Mouse (Mus musculus): Measurements from ENCODE around the gene Rad21l. TPM values are rescaled to one million over a fixed set of nuclear protein-coding genes. Genes with fewer than 3 reads are reported as not detected.
A peak's percentile ranks its signal among the peaks of the same experiment; 100 is the strongest.
"Not testable (repeated sequence)": the region's sequence is repeated elsewhere in the genome, so short reads cannot be mapped to it uniquely, and the experiment has no call there.

The Rad21l gene
- polyA plus RNA-seq, 1 experiment from 2014 or later = not detected

DNA sequence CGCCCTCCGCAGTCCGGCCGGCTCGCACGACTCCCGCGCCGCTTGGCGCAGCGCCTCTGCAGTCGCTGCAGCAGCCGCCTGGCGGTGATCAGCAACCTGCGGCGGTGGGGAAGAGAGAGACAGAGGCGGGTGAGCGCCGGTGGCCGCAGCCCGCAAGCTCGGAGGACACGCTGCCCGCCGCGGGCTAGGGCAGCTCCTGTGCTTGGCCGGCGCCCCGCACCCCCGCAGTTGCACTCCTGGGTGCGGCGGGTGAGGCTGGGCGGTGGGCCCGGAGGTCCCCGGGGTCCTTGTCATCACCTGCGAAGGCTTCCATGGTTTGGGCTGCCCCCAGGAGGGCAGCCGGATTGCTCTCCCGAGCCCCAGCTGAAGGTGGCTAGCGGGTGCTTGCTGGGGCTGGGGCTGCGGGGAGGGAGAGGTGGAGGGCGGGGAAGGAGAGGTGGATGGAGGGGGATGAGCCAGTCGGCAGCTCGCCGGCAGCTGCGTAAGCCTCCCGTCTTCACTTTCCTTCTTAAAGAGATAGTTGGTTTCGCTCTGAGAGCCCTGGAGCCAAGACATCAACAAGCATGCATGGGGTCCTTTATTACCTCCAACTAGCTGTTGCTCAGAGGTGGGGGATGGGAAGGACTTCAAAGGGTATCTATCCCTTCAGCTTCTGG is 36.0 kb downstream of the Rad21l start, which contains the start of gene Snph:
Snph (minus strand) TSS at position 435 of the 656 bp plus-strand sequence.
- Histone ChIP-seq H3K4me2 (replicated peaks; ENCODE audit: low read depth, low read length) (peak within 1 kb of the TSS; percentile 98), H3K27ac (ENCODE audit: low read depth, low read length) (no peak within 1 kb of the TSS), H3K4me1 (ENCODE audit: control insufficient read depth, insufficient read depth, low read length) (no peaks in the 10 kb centered on the region; the same call in 1 of the 2 replicates), H3K36me3 (ENCODE audit: control insufficient read depth, insufficient read depth, low read length) (no peaks in the 10 kb centered on the region), H3K9me3 (ENCODE audit: control insufficient read depth, low read length) (no peaks in the 10 kb centered on the region), H3K4me3 (ENCODE audit: low read length) (peak within 1 kb of the TSS; percentile 62), H3K9ac (ENCODE audit: low read depth, low read length) (peak within 1 kb of the TSS; percentile 55), H3K27me3 (ENCODE audit: control insufficient read depth, insufficient read depth, low read length) (peaks cover 29% of the 10 kb centered on the region)
- peak; percentile 88 for ATAC-seq (ENCODE audit: low FRiP score, low TSS enrichment)
- under 1% methylated on average over 46 of the region's 47 CpGs for WGBS

DNA sequence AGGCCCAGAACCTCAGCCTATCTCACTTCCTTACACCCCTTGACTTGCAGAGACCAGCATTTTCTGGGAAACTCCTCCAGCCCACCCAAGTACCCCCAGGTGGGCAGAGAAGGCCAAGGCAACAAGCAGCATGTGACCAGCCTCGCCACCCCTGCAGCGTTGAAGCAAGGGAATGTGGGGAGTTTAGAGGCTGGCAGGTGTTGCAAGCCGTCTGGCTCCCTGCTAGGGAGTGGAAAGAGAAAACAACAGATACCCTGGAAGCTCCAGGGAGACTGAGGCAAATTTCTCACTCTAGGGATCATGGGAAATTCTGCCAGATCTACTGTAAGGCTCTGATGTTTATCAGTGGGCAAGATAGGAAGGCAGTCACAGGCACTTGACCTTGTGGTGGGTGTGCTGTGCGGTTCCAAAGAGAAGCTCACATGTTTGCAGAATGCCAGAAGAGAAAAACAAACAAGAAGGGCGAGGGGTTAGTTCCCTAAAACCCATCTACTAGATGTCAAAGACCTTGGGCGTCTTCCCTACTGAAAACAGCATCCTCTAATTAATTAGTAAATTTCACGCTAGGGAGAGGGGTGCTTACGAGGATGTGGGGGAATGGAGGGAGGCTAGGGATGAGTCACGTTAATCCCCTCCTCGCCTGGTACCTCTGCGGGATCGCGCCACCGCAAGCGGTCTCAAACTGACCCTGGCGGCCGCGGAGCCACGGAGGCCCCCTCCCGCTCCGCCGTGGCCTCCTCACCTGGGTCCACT is 36.8 kb downstream of the Rad21l start:
- peak overlapping the region; percentile 55 for H3K9ac ChIP-seq (ENCODE audit: low read depth, low read length)
- no peaks in the 10 kb centered on the region for H3K9me3 ChIP-seq (ENCODE audit: control insufficient read depth, low read length)
- peak overlapping the region; percentile 98 for H3K4me2 ChIP-seq (replicated peaks; ENCODE audit: low read depth, low read length)
- no peaks in the 10 kb centered on the region; the same call in 1 of the 2 replicates for H3K4me1 ChIP-seq (ENCODE audit: control insufficient read depth, insufficient read depth, low read length)
- no peak for ATAC-seq (ENCODE audit: low FRiP score, low TSS enrichment)
- H3K27ac ChIP-seq (ENCODE audit: low read depth, low read length) = no peak overlapping the region
- H3K36me3 ChIP-seq (ENCODE audit: control insufficient read depth, insufficient read depth, low read length) = no peaks in the 10 kb centered on the region
- H3K27me3 ChIP-seq (ENCODE audit: control insufficient read depth, insufficient read depth, low read length) = peaks cover 29% of the 10 kb centered on the region
- WGBS = 3% methylated on average over 22 of the region's 22 CpGs
- peak overlapping the region; percentile 62 for H3K4me3 ChIP-seq (ENCODE audit: low read length)

DNA sequence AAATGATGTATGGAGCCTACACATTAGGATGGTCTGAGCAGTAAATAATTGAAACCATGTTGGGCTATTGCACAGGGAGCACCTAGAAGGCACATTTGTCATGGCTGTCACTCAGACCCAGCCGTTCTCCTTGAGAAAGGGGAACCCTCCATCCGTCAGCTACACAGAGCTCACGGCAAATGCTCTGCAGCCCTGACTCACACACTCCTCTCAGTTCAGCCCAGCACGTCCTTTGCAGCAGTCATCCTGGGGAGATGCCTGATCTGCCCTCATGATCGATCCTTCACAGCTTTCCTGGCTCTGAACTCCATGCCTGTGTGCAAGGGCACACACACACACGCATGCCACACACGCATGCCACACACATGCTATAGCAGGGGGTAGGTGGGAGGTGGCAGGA is 39.0 kb downstream of the Rad21l start:
- Histone ChIP-seq H3K4me2 (replicated peaks; ENCODE audit: low read depth, low read length) (no peak overlapping the region), H3K4me3 (ENCODE audit: low read length) (no peak overlapping the region), H3K27ac (ENCODE audit: low read depth, low read length) (no peak overlapping the region), H3K36me3 (ENCODE audit: control insufficient read depth, insufficient read depth, low read length) (no peaks in the 10 kb centered on the region), H3K27me3 (ENCODE audit: control insufficient read depth, insufficient read depth, low read length) (peaks cover 29% of the 10 kb centered on the region), H3K9ac (ENCODE audit: low read depth, low read length) (no peak overlapping the region), H3K9me3 (ENCODE audit: control insufficient read depth, low read length) (no peaks in the 10 kb centered on the region), H3K4me1 (ENCODE audit: control insufficient read depth, insufficient read depth, low read length) (no peaks in the 10 kb centered on the region; the same call in 1 of the 2 replicates)
- no peak for ATAC-seq (ENCODE audit: low FRiP score, low TSS enrichment)
- WGBS = 78% methylated on average over 7 of the region's 7 CpGs

DNA sequence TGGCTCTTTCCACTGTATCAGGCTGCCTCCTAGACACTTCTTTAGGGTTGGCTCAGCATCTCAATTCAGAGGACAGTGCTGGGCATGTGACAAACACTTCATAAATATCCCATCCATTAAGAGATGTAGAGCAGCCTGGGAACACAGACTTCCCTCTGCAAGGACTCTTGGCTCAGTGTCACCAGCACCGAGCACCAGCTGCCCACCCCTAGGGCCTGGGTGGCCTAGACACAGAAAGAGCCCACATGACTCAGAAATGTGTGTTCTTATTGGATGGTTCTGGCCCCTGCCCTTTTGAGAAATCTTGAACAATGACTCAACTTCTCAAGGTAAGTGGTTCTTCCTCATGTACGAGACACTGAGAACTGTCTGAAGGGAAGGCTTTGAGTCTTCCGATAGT is 40.3 kb downstream of the Rad21l start:
- Histone ChIP-seq H3K4me2 (replicated peaks; ENCODE audit: low read depth, low read length) (no peak overlapping the region), H3K27ac (ENCODE audit: low read depth, low read length) (no peak overlapping the region), H3K4me3 (ENCODE audit: low read length) (no peak overlapping the region), H3K27me3 (ENCODE audit: control insufficient read depth, insufficient read depth, low read length) (peaks cover 23% of the 10 kb centered on the region), H3K36me3 (ENCODE audit: control insufficient read depth, insufficient read depth, low read length) (no peaks in the 10 kb centered on the region), H3K9ac (ENCODE audit: low read depth, low read length) (no peak overlapping the region), H3K4me1 (ENCODE audit: control insufficient read depth, insufficient read depth, low read length) (no peaks in the 10 kb centered on the region; the same call in 1 of the 2 replicates), H3K9me3 (ENCODE audit: control insufficient read depth, low read length) (no peaks in the 10 kb centered on the region)
- WGBS = 82% methylated on average over 3 of the region's 3 CpGs
- ATAC-seq (ENCODE audit: low FRiP score, low TSS enrichment) = no peak

DNA sequence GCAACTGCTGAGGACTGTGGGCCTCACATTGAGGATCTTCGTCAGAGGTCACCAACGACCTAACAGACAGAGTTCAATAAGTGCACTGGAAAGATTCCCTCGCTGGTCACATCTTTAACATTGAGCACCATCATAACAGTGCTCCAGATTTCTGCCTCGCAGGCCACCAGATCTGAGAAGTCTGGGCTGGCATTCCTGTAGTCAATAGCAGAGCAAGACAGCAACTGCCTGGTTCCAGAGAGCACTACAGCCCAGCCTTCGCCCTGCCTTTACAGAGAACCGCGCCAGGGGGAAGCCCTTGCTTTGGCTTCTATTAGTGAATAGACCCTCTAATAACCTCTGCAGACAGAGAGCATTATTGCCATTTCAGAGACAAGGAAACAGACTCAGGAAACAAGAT is 42.0 kb downstream of the Rad21l start:
- 89% methylated on average over 7 of the region's 7 CpGs for WGBS
- no peak overlapping the region for H3K27ac ChIP-seq (ENCODE audit: low read depth, low read length)
- ATAC-seq (ENCODE audit: low FRiP score, low TSS enrichment) = no peak

DNA sequence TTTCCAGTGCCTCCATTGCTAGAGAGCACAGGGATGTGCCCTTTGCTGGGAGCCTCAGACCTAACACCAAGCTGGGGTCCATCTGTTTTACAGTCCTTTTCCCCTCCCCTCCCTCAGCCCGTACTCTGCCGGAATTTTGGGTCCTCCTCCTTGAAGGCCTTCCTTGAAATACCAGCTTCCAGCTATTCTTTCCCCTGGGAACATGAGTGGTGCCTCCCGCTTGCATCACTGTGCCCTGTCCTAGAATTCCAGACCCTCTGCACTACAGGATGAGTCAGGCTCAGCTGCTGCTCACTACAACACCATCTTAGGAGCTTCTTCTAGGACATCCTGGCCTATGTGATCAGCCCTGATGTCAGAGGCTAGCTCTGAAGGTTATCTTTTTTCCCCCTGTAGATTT is 44.6 kb downstream of the Rad21l start:
- no peak overlapping the region for H3K9ac ChIP-seq (ENCODE audit: low read depth, low read length)
- H3K4me3 ChIP-seq (ENCODE audit: low read length) = no peak overlapping the region
- no peak for ATAC-seq (ENCODE audit: low FRiP score, low TSS enrichment)
- WGBS = 41% methylated on average over 3 of the region's 3 CpGs
- H3K4me1 ChIP-seq (ENCODE audit: control insufficient read depth, insufficient read depth, low read length) = no peaks in the 10 kb centered on the region
- H3K27ac ChIP-seq (ENCODE audit: low read depth, low read length) = no peak overlapping the region
- H3K27me3 ChIP-seq (ENCODE audit: control insufficient read depth, insufficient read depth, low read length) = no peaks in the 10 kb centered on the region
- H3K4me2 ChIP-seq (replicated peaks; ENCODE audit: low read depth, low read length) = no peak overlapping the region
- H3K9me3 ChIP-seq (ENCODE audit: control insufficient read depth, low read length) = no peaks in the 10 kb centered on the region
- no peaks in the 10 kb centered on the region for H3K36me3 ChIP-seq (ENCODE audit: control insufficient read depth, insufficient read depth, low read length)

More for the DNA sequence above, 42.0 kb downstream of the Rad21l start:
- H3K4me1 ChIP-seq (ENCODE audit: control insufficient read depth, insufficient read depth, low read length) = no peaks in the 10 kb centered on the region
- H3K27me3 ChIP-seq (ENCODE audit: control insufficient read depth, insufficient read depth, low read length) = peaks cover 7% of the 10 kb centered on the region; the same call in 1 of the 2 replicates
- no peak overlapping the region for H3K4me3 ChIP-seq (ENCODE audit: low read length)
- no peak overlapping the region for H3K4me2 ChIP-seq (replicated peaks; ENCODE audit: low read depth, low read length)
- H3K9me3 ChIP-seq (ENCODE audit: control insufficient read depth, low read length) = no peaks in the 10 kb centered on the region
- H3K36me3 ChIP-seq (ENCODE audit: control insufficient read depth, insufficient read depth, low read length) = no peaks in the 10 kb centered on the region
- no peak overlapping the region for H3K9ac ChIP-seq (ENCODE audit: low read depth, low read length)

DNA sequence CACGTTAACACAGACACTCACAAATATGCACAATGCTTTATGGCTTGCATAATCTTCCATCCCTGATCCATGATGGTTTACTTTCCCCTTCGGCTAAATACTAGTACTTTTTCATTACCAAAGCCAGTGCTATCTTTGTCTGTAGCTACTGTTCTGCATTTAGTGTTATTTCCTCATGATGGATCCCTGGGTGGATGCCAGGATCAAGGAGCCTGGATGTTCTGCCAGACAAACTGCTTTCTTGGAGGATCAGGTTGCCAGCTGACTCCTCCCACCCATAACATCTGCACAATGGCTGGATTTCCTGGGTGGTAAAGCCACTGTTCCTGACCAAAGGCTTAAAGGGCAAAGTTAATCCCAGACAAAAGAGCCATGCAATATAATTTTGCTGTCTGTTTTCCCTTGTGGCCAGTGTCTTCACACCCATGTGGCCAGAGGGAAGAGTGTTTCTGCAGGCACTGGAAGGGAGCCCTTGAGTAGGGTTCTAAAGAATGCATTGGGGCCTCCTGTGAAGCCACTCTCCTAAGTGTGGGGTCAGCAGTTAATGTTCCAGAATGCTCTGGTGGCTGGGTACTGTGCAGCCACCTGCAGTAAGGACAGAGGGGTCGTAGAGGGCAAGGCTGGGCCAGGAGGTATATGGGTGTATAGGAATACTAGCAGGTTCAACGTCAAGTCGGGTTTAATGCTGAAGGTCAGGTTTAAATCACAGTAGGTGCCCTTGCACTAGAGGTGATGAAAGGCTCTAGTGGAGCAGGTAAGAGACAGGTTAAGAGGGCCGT is 51.6 kb downstream of the Rad21l start:
- no peaks in the 10 kb centered on the region for H3K27me3 ChIP-seq (ENCODE audit: control insufficient read depth, insufficient read depth, low read length)
- no peaks in the 10 kb centered on the region for H3K36me3 ChIP-seq (ENCODE audit: control insufficient read depth, insufficient read depth, low read length)
- H3K9ac ChIP-seq (ENCODE audit: low read depth, low read length) = no peak overlapping the region
- H3K9me3 ChIP-seq (ENCODE audit: control insufficient read depth, low read length) = no peaks in the 10 kb centered on the region
- H3K4me2 ChIP-seq (replicated peaks; ENCODE audit: low read depth, low read length) = no peak overlapping the region
- H3K4me1 ChIP-seq (ENCODE audit: control insufficient read depth, insufficient read depth, low read length) = no peaks in the 10 kb centered on the region
- H3K4me3 ChIP-seq (ENCODE audit: low read length) = no peak overlapping the region
- peak; percentile 73; the same call in 1 of the 2 replicates for ATAC-seq (ENCODE audit: low FRiP score, low TSS enrichment)
- WGBS = 52% methylated on average over 6 of the region's 6 CpGs
- no peak overlapping the region for H3K27ac ChIP-seq (ENCODE audit: low read depth, low read length)

DNA sequence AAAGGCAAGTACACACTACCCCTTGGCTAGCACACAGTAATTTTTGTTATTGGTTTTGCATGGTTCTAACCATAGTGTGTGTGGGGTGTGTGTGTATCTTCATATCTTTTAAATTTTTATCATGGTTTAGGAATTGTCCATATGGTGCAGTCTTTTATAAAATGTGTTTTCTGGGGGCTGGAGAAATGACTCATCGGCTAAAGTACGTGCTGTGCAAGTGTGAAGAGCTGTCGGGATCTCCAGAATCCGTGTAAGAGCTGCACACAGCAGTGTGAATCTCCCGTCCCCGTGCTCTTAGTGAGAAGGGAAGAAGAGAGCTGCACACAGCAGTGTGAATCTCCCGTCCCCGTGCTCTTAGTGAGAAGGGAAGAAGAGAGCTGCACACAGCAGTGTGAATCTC is 52.6 kb downstream of the Rad21l start:
- not testable (repeated sequence) for H3K9me3 ChIP-seq (ENCODE audit: control insufficient read depth, low read length); H3K4me1 ChIP-seq (ENCODE audit: control insufficient read depth, insufficient read depth, low read length); H3K4me3 ChIP-seq (ENCODE audit: low read length); H3K27ac ChIP-seq (ENCODE audit: low read depth, low read length); H3K4me2 ChIP-seq (replicated peaks; ENCODE audit: low read depth, low read length); H3K9ac ChIP-seq (ENCODE audit: low read depth, low read length); H3K27me3 ChIP-seq (ENCODE audit: control insufficient read depth, insufficient read depth, low read length); H3K36me3 ChIP-seq (ENCODE audit: control insufficient read depth, insufficient read depth, low read length); ATAC-seq (ENCODE audit: low FRiP score, low TSS enrichment)
- WGBS = 87% methylated on average over 6 of the region's 8 CpGs

Data from kidney, embryonic 14.5 days (tissue).